Mouse (Mus musculus) lung, embryonic 14.5 days (tissue): ENCODE data around the gene Mtx1. TPM values are rescaled to one million over a fixed set of nuclear protein-coding genes. Genes with fewer than 3 reads are reported as not detected.

Experiments
- ATAC-seq: fragments of 200-750 bp; cut with Nextera tagmentation; 2 replicates; pipeline ENCODE4 v1.8.0; 2017; ENCODE audit warnings: mild to moderate bottlenecking, moderate TSS enrichment, moderate library complexity; ENCODE audit not compliant: insufficient read depth
- DNase-seq: peaks from one replicate; pipeline ENCODE4 v3.0.0-alpha.2; 2015
- H3K27ac ChIP-seq: fragments of 300-500 bp; sonication (generic); 2 replicates; pipeline ENCODE4 v1.5.1; 2014; ENCODE audit warnings: low read depth, mild to moderate bottlenecking, moderate library complexity
- H3K27me3 ChIP-seq: fragments of 300-500 bp; sonication (generic); 2 replicates; pipeline ENCODE4 v1.6.1; 2014; ENCODE audit warnings: low read length, control low read depth; ENCODE audit not compliant: insufficient read depth
- H3K36me3 ChIP-seq: fragments of 300-500 bp; sonication (generic); 2 replicates; pipeline ENCODE4 v1.6.1; 2014; ENCODE audit warnings: control low read depth; ENCODE audit not compliant: insufficient read depth
- H3K4me1 ChIP-seq: fragments of 300-500 bp; sonication (generic); 2 replicates; pipeline ENCODE4 v1.6.1; 2014; ENCODE audit warnings: antibody characterized with exemption, control low read depth; ENCODE audit not compliant: insufficient read depth
- H3K4me2 ChIP-seq: fragments of 300-500 bp; sonication (generic); 2 replicates; pipeline ENCODE4 v1.6.1; 2014; ENCODE audit warnings: mild to moderate bottlenecking
- H3K4me3 ChIP-seq: fragments of 300-500 bp; sonication (generic); 2 replicates; pipeline ENCODE4 v1.5.1; 2014; ENCODE audit warnings: low read depth, low read length
- H3K9ac ChIP-seq: fragments of 300-500 bp; sonication (generic); 2 replicates; pipeline ENCODE4 v1.6.1; 2014
- H3K9me3 ChIP-seq: fragments of 300-500 bp; sonication (generic); 2 replicates; pipeline ENCODE4 v1.6.1; 2016; ENCODE audit warnings: low read depth, low read length, control low read depth
- CTCF ChIP-seq: IDR thresholded peaks from 2 replicates; pipeline ENCODE4 v1.5.1; 2016; ENCODE audit warnings: antibody characterized with exemption, low read depth
- WGBS: fragments of 180-500 bp; shearing (Covaris S2); extraction: QIAGEN DNeasy Blood & Tissue Kit; methylation state at CpG from one replicate; pipeline ENCODE4 v1.1.7; 2014; 5-methylcytosine and 5-hydroxymethylcytosine counted together
- polyA plus RNA-seq: library from polyadenylated mRNA; unstranded; fragments of >200 nt; fragmentation: Nextera tagmentation; extraction: Ambion mirVana; gene quantifications from 2 replicates; pipeline ENCODE4 v1.2.1, GENCODE M21; 2014

Gene Mtx1
- polyA plus RNA-seq, 1 experiment from 2014 or later: 193 TPM

GRCm38 (mm10) chr3:89242331-89242895 is 15.5 kb upstream of the Mtx1 start:
- no peak overlapping the region for H3K9ac ChIP-seq
- H3K4me2 ChIP-seq: no peak overlapping the region
- peak; percentile 73 for TF ChIP-seq CTCF
- H3K4me1 ChIP-seq: peaks cover 3% of the 10 kb centered on the region
- H3K36me3 ChIP-seq: no peaks in the 10 kb centered on the region
- no peak overlapping the region for H3K27ac ChIP-seq
- no peak overlapping the region for H3K4me3 ChIP-seq
- no peak for ATAC-seq
- no peaks in the 10 kb centered on the region for H3K9me3 ChIP-seq
- DNase-seq: peak; percentile 70
- peaks cover 15% of the 10 kb centered on the region; the same call in 1 of the 2 replicates for H3K27me3 ChIP-seq
- WGBS: 75% methylated on average over 9 of the region's 9 CpGs

- no peak overlapping the region for H3K4me3 ChIP-seq
- 0 out of 2 replicates have a peak, but pooled peaks cover under 1% of the 10 kb centered on the region for H3K27me3 ChIP-seq
- ATAC-seq (no peak), DNase-seq (no peak)
- no peak overlapping the region for H3K4me2 ChIP-seq
- H3K9me3 ChIP-seq: no peaks in the 10 kb centered on the region
- H3K4me1 ChIP-seq: peaks cover 4% of the 10 kb centered on the region
- 0 out of 2 replicates have a peak, but pooled peaks cover 3% of the 10 kb centered on the region for H3K36me3 ChIP-seq
- WGBS: 57% methylated on average over 11 of the region's 12 CpGs
- no peak overlapping the region for H3K9ac ChIP-seq
- TF ChIP-seq CTCF: no peak
- no peak overlapping the region for H3K27ac ChIP-seq
Measured at GRCm38 (mm10) chr3:89238494-89238893, 11.6 kb upstream of the Mtx1 start.

GRCm38 (mm10) chr3:89237682-89238081 is 10.8 kb upstream of the Mtx1 start:
- H3K9me3 ChIP-seq: no peaks in the 10 kb centered on the region
- 0 out of 2 replicates have a peak, but pooled peaks cover 3% of the 10 kb centered on the region for H3K36me3 ChIP-seq
- ATAC-seq (no peak), DNase-seq (no peak)
- no peak overlapping the region for H3K4me3 ChIP-seq
- WGBS: 92% methylated on average over 21 of the region's 21 CpGs
- H3K4me1 ChIP-seq: peaks cover 11% of the 10 kb centered on the region
- no peaks in the 10 kb centered on the region for H3K27me3 ChIP-seq
- H3K4me2 ChIP-seq: no peak overlapping the region
- TF ChIP-seq CTCF: no peak
- no peak overlapping the region for H3K27ac ChIP-seq
- no peak overlapping the region for H3K9ac ChIP-seq

DNA sequence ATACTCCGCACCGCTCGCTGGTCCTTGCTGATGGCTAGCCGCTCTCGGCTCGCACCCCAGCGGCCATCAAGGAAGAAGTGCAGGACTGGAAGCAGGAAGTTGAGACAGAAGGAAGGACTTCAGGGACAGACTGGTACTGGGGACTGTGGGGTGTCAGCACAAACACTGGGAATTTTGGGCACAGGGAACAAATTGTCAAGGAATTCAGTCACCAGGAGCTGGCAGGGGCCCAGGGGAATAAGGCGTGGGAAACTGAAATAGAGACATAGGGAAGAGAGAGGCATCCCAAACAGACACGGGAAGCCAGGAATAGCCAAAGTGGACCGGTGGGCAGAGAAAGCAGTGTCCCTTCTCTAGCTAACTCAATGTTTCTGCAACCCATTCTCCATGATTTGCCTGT is 9.6 kb upstream of the Mtx1 start:
- ATAC-seq (no peak), DNase-seq (no peak)
- H3K4me2 ChIP-seq: no peak overlapping the region
- peaks cover 15% of the 10 kb centered on the region for H3K4me1 ChIP-seq
- no peak for TF ChIP-seq CTCF
- no peaks in the 10 kb centered on the region for H3K9me3 ChIP-seq
- 0 out of 2 replicates have a peak, but pooled peaks cover 3% of the 10 kb centered on the region for H3K36me3 ChIP-seq
- no peak overlapping the region for H3K4me3 ChIP-seq
- H3K27ac ChIP-seq: no peak overlapping the region
- no peaks in the 10 kb centered on the region for H3K27me3 ChIP-seq
- 88% methylated on average over 10 of the region's 10 CpGs for WGBS
- no peak overlapping the region for H3K9ac ChIP-seq

- Histone ChIP-seq H3K27ac (peak overlapping the region; percentile 88), H3K9me3 (no peaks in the 10 kb centered on the region), H3K27me3 (no peaks in the 10 kb centered on the region), H3K4me2 (peak overlapping the region; percentile 49), H3K4me1 (peaks cover 15% of the 10 kb centered on the region), H3K4me3 (no peak overlapping the region), H3K9ac (no peak overlapping the region), H3K36me3 (0 out of 2 replicates have a peak, but pooled peaks cover 3% of the 10 kb centered on the region)
- DNase-seq (peak; percentile 28), ATAC-seq (peak; percentile 21; the same call in 1 of the 2 replicates)
- 52% methylated on average over 14 of the region's 14 CpGs for WGBS
- no peak for TF ChIP-seq CTCF
Measured at GRCm38 (mm10) chr3:89233562-89234110, 6.7 kb upstream of the Mtx1 start.

GRCm38 (mm10) chr3:89232614-89233013 is 5.7 kb upstream of the Mtx1 start:
- DNase-seq (peak; percentile 7), ATAC-seq (no peak)
- Histone ChIP-seq H3K27ac (peak overlapping the region; percentile 88), H3K9ac (no peak overlapping the region), H3K27me3 (no peaks in the 10 kb centered on the region), H3K4me3 (no peak overlapping the region), H3K4me1 (peaks cover 20% of the 10 kb centered on the region), H3K4me2 (peak overlapping the region; percentile 49), H3K9me3 (no peaks in the 10 kb centered on the region), H3K36me3 (0 out of 2 replicates have a peak, but pooled peaks cover 3% of the 10 kb centered on the region)
- WGBS: 46% methylated on average over 6 of the region's 6 CpGs
- no peak for TF ChIP-seq CTCF

- Histone ChIP-seq H3K4me3 (no peak overlapping the region), H3K4me2 (peak overlapping the region; percentile 49), H3K9me3 (no peaks in the 10 kb centered on the region), H3K27ac (peak overlapping the region; percentile 46; the same call in 1 of the 2 replicates), H3K4me1 (peaks cover 23% of the 10 kb centered on the region), H3K36me3 (0 out of 2 replicates have a peak, but pooled peaks cover 3% of the 10 kb centered on the region), H3K27me3 (no peaks in the 10 kb centered on the region), H3K9ac (no peak overlapping the region)
- WGBS: 66% methylated on average over 16 of the region's 16 CpGs
- DNase-seq: no peak
- no peak for TF ChIP-seq CTCF
- ATAC-seq: no peak
Measured at GRCm38 (mm10) chr3:89231772-89232275, 4.9 kb upstream of the Mtx1 start.
